Mouse (Mus musculus) kidney, postnatal 36 days (tissue): Measurements from ENCODE around the gene Rgs6.

Source experiments
- DNase-seq, 2 experiments: peaks; one replicate each; pipeline ENCODE4 v3.0.0; 2021 to 2022; ENCODE audit warnings: mixed read lengths in 2 of 2

The Rgs6 gene

DNA sequence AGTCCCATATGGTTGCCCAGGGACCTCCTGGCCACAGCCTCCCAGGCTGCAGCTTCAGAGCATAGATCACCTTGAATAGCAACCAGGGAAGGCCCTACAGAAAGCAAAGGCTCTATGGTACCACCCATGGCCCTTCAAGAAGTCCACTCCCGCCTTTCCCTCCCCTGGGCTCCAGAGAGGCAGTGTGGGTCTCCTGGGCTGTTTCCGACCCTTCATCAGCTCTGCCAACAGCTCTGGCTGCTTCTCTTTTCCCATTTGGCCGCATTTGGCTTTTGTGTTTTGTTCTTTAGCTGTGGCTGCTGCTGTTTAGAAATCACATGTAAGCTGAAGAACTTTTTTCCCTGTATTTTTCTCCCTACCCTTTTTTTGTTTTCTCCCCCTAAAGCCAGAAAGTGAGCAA is 548.9 kb downstream of the Rgs6 start:
- DNase-seq: no peak

DNA sequence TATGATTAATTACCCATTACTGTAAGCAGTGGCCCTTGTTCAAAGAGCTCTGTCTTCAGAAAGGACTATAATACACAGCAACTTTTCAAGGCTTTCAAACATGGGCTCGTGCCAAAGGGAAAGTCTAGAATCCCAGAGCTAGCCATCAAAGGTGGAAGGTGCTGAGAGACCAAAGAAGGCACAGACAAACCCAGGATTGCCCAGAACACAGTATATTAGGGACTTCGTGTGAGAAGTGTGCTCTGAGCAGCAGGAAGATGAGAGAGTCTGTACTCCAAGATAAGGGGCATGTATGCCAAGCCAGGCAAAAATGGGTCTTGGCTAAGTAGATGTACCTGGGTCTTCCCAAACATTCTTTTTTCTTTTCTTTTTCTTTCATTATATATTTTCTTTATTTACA is 553.1 kb downstream of the Rgs6 start:
- no peak for DNase-seq

DNA sequence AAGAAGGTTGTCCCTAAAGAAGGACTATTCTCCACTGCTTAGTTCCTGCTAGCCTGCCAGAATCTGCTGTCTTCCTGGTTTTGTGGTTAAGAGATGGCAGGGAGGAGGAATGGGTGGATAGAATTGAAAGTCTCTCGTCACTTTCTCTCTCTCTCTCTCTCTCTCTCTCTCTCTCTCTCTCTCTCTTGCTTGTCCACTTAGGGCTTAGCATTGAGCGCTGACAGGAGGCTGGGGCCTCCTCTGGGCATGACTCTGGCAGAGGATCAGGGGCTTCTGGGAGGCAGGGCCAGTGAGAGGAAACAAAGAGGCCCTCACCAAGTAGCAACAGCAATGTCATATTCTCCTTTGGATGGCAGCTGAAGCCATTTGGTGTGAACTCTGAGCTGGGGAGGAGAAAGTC is 554.4 kb downstream of the Rgs6 start:
- DNase-seq: no peak

DNA sequence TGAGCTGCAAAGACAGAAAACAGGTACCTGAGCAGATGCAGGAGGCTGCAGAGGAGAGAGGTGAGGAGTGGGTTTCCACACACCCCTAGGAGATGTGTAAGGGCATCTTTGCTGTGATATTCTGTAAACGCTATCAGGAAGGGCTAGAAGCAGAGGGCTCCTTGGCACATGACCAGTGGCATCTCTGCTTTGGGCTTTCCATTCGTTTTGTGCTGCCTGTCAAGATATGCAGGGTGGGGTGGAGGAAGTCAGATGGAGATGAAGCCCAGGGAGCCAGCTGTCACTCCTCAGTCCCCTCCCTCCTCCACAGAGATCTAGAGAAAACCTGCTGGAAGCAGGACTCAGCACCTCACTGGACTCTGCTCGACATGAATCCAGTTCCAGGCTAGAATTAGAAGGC is 555.0 kb downstream of the Rgs6 start:
- peak; percentile 13 to 31 for DNase-seq

DNA sequence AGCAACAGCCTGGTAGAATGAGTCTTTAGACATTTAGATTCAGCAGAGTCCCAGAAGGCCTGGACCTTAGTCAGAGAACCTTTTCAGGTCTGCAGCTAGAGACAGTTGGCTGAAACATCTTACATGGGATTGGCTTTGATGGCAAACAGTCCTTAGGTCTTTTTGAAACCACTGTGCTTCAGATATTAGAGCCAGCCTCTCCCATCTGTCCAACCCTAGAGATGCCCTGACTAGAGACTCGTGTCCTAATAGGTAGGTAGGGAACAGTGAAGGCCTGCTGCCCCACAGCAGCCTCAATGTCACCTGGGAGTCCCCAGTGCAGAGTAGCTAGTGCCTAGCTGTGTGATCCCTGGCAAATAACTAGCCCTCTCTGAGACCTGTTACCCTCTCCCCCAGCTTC is 555.5 kb downstream of the Rgs6 start:
- DNase-seq: no peak

DNA sequence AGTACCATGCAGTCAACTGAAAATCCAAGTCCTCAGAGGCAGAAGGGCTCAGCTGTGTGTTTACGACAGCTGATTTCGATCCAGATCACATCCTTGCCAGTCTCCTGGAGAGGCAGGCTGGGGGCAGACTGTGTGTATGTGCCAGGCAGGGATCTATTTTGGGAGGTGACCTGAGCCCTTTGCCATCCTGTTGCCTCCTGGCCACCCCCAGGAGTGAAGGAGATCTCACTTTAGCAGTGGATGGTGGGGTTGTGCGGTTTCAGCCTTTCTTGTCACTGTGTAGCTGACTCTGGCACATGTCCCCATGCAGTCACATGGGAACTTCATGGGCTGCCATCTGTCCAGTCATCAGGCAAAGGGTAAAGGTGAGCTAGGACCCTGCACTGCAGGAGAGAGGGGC is 557.0 kb downstream of the Rgs6 start:
- DNase-seq: no peak

DNA sequence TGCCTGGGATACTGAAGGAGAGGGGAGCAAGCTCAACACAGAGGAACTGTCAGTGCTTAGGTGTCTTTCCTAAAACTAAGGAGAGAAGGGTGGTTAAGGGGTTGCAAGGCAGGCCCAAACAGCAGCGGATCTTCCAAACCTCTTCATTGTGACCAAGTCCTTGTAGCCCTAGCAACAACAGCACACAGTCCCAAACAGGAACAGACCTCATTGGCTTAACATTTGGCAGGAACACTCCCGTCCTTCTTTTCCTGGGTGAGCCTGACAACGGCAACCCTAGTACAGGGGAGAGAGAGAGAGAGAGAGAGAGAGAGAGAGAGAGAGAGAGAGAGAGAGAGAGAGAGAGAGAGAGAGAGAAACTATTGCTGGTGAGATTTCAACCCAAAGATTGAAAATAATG is 557.8 kb downstream of the Rgs6 start:
- no peak for DNase-seq

DNA sequence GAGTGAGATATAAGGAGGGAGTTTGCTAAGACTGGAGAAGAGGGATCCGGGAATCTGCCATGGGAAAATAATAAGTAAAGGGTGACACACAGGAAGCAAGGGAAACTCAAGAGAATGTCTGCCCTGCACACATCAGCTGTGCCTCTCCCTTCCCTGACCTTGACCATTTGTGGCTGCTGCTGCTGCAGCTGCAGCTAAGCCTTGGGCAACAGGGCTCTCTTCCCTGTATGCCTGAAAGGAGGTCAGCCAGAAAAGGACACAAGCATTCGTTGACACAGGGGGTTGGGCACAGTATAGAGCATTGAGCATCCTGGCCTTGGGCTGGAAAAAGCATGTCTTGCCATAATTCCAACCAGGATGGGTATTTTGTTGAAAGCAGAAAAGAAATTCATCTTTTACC is 558.8 kb downstream of the Rgs6 start:
- no peak for DNase-seq

DNA sequence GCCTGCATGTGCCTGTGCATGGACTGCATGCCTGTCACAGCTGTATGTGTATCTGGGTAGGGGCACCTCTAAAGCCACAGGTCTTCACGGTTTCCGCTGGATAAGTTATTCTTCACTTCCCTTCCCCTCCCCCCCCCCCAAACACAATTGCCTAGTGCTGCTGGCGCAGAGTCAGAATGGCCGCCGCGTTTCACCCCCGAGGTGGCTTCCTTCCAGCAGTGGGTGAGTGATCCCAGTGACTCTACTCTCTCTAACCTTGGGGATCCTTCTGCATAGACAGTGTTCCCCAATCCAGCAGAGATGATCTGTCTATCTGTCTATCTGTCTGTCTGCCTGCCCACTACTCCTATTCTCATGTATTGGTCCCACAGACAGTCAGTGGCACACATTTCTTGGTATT is 561.9 kb downstream of the Rgs6 start:
- DNase-seq: no peak

DNA sequence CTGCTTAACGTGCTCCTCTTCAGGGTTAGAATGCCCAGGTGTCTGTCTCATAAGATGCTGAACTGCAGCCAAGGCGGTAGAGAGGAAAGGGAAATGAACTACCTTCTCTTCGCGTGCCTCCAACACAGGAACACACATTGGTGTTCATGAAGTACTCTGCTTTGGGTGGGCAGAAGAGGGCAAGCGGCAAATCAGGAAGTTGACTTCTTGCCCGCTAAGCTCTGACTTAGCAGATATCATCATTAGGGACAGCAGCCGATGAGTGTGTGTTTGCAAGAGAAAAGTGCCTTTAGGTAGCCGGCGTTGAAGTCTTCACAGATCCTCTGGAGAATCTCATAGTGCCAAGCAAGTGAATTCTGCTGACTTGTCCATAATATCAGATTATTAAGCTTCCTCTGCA is 562.7 kb downstream of the Rgs6 start:
- DNase-seq: no peak

DNA sequence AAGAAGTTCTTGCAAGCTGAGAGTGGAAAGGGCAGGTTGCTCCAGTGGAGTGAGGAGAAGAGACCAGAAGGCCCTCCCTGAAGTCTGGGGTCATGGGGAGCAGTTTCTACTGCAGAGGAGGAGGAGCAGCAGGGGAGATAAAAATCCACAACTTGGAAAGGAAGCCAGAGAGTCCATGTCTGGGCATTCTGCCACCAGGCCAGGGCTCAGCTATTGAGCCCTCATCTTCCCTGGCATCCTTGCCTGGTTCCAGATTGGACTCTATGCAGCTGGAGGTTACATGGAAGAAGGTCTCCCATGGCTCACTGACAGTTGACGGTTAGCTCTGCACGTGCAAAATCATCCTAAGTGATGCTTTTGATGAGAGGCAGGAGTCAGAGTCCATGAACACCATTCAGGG is 563.4 kb downstream of the Rgs6 start:
- DNase-seq: no peak

DNA sequence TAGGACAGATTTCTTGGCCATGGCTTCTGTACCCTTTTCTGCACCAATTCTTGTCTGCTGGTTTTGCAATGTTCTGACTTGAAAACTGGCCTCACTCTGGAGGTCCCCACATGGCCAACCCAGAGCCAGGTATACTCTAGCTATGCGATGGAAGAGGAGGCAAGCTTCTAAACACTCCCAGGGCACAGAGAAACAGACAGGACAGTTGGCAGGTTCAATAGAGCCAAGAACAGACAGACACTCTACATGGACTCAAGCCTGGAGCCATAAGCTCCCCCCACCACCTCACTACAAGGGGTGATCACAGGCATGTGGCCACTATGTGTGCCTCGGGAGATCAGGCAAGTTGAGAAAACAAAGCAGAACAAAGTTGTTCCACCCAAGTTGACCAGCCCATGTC is 572.1 kb downstream of the Rgs6 start:
- DNase-seq: no peak

DNA sequence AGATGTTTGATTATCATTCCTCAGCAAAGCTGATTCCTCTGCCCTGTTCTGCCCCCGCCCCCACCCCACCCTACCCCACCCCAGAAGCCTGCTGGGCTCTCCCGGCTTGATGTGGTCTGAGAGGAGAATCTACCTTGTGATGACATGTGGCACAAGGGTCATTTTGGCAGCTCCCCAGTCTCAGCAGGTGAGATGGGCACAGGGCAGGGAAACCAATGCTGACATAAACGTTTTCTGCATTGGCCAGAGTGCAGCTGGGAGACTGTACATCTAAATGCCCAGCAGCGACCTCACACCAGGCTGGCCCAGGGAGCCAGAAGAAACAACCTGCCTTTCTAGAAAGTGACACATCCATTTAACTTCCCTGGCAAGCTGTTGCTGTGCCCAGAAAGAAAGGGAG is 572.6 kb downstream of the Rgs6 start:
- no peak for DNase-seq

DNA sequence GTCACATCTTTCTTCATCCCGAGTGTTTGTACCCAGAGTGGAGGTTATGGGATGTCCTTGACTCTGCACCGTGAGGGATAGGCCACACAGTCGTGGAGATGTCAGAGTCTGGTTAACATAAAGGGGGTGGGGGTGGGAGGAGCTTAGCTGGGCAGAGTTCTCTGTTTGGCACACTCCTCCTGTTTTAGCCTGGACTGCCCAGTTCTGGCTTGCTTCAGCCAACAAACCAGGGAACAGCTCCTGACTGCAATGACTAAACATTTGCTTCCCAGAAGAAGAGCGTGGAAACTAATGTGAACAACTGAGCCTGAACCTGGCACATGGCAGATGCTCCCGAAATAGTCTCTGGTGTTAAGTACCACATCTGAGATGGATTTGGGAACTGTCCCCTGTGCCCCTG is 575.6 kb downstream of the Rgs6 start:
- DNase-seq: no peak

DNA sequence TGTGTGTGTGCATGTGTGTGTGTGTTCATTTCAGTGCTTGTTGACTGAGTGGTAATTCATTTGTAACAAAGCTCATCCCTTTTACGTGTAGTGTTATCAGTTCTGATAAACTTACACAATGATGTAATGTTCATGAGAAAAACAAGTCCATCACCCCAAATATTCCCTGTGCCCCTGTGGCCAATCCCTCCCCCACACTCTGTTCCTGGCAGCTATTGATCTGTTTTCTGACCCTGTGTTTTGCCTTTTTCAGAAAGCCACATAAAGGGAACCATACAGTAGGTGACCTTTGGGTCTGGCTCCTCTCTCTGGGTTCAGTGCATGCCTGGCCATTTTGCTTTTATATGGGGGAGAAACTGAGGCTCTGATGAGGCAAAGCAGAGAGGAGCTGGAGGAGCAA is 577.0 kb downstream of the Rgs6 start:
- DNase-seq: no peak

DNA sequence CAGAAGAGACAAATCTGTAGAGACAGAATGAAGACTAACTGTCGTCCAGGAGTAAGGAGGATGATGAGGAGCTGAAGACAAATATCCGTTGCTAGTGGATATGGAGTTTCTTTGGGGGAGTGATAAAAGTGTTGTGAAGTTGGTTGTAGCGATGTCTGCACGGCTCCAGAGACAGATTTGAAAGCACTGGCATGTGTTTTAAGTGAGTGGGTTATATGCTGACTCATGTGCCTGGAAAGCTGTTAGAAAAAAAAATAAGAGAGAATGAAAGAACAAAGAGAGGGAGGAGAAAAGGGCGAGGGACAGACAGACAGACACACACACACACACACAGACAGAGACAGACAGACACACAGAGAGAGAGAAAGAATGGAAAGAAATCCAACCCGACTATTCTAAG is 580.2 kb downstream of the Rgs6 start:
- DNase-seq: no peak

DNA sequence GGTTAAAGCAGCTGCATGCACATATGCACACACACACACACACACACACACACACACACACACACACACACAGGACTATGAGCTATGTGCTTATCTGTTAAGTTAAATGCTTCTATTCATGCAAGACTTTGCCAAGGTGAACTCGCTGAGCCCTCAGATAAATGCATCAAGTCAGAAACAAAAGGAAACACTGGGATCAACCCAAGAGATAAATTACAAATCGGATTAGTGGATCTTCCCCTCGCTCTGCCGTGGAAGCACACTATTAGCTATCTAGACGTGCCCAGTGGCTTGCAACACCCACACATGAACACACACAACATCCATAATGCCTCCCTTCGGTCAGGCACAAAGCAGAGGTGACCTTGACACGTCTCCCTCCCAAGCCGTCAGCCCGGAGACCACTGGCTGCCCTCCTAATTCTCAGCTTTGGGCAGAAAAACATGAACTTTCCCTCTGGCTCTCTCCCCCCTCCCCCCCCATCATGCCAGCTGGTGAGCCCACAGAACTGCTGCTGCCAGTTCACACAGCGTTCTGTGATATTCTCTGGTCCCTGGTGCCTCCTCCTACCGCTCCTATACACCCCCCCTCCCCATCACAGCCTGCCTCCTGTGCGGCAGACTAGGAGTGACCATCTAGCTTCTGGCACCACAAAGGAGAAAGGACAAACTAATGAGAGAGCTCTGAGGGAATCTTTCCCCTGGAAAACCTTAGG is 581.6 kb downstream of the Rgs6 start:
- no peak for DNase-seq

DNA sequence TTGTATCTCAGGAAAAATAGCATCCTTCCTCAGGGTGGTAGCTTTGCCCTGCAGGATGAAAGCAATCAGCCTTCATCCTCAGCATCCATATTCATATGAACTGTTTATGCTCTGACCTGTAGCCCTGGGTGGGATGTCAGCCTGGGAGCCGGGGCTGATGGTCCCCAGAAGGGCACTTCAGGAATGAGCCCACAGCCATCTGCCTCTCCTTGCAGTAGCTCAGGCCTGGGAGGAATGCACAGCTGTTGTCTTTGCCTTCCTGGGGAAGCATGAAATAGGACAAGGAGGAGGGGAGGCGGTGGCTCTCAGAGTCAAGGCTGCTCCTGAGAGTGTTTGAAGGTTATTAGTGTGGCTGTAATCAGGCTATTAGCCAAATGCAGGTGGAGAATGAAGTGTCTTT is 590.7 kb downstream of the Rgs6 start:
- DNase-seq: no peak

DNA sequence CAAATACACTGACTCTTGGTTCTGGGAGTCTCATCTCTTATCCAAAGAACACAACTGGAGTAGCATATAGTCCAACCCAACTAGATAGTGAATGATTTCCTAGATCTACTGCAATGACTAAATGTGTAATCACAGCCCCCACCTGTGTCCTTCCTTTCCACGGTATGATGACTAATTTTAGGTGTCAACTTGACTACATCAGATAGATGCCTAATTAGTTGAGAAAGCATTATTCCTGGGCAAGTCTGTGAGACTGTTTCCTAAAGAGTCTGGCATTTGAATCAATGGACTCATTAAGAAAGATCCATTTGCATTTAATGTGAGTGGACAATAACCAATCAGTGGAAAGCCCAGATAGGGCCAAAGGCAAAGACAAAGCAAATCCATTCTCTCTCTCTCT is 591.8 kb downstream of the Rgs6 start:
- DNase-seq: no peak

DNA sequence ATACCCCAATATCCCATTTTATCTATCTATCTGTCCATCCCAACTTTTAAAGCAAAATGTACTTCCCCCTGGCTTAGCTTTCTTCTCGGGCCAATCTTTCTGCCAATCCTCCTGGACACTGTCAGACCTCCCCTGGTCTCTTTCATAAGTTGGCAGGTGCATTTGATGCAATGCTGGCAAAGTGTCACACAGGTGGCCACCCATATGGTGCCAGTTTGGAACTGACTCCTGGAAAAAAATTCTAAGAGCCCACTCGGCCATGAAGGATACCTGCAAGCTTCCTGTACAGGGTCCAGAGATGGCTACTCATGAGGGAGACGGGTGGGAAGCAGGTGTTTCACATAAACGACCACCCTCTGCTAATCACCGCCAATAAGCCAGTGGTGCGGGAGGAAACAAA is 592.5 kb downstream of the Rgs6 start:
- DNase-seq: no peak

DNA sequence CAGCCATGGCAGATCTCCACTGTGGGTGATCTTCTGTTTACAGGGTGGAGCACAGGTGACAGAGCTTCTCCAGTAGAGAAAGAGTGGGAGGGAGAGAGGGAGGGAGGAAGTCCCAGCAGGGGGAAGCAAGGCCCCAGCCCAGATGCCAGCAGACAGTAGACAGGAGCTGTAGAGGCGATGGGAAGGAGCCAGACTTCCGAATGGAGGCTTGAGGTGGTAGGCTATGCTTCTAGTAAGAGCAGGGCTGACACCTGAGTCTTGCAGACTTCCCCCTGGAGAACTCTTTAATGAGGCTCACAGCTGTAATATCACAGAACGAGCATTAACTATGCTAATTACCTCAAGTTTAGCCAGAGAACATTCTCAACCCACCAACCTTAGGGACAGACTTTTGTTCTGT is 613.6 kb downstream of the Rgs6 start:
- DNase-seq: no peak

DNA sequence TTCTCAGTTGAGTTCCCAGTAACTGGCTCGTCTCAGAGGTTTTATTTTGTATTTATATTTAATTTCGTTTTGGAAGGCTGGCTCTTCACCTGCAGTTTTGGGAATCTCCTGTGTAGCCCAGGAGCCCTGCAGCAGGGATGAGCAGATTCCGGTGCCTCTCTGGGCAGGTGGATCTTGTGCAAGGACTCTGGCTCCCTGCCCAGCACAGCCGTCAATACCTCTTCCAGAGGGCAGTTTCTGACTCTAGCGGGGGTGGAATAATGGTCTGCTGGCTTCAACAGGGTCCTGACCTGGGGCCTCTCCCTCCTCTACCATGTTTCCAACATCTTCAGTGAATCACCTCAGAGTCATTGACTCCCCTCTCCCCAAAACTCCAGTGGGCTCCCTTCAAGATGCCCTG is 616.3 kb downstream of the Rgs6 start:
- DNase-seq: peak in 1 of 2 experiments; percentile 18

DNA sequence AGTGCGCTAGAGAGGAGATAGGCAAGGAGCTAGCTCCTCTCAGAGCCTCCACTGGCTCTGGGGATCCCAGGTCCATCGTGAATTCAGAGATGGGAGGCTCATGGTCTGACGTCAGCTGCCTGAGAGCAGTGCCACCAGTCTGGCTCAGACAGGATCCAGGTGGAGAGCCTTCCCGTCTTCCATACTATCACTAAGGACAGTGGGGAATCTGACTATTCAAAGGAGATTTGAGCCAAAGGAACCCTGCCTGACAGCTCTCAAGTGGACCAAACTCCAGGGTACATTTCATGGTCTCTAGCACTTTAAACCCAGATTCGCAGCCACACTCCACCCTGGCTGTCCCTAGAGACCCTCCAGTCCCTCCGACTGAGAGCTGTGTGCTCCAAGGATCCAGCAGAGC is 618.8 kb downstream of the Rgs6 start:
- DNase-seq: no peak

DNA sequence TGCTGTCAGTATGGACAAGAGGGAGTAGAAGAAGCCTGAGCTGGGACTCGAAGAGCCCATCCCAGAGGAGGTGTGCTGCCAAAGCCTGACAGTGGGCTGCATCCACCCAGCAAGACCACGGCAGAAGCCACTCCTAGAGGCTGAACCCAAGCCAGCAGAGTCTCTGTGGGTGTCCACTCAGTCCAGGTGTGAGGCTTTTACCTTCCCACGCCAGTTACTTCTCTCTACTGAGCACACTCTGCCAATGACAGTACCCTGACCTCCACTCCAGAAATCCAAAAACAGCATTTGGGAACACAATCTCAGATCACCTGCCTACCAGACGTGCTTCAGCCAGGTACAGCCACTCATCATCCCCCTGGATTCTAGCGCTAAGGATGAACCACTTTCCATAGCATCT is 619.4 kb downstream of the Rgs6 start:
- DNase-seq: no peak

DNA sequence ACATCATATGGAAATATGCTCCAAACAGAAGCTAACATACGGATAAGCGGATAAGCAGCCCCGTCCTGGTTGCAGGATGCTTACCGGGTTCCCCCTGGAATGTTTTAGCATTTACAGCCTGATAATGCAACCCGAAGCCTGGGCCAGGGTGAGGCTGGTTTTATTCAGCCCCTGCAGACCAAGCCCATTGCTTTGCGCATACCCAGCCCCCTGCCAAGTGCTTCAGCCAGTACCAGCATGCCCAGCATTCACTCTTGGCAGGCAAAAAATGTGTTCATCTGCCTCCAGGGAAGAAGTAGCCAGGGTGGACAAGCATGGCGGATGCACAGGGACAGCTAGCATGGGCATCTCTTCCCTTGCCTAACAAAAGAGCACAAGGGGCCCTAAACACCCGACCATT is 619.9 kb downstream of the Rgs6 start:
- DNase-seq: no peak

DNA sequence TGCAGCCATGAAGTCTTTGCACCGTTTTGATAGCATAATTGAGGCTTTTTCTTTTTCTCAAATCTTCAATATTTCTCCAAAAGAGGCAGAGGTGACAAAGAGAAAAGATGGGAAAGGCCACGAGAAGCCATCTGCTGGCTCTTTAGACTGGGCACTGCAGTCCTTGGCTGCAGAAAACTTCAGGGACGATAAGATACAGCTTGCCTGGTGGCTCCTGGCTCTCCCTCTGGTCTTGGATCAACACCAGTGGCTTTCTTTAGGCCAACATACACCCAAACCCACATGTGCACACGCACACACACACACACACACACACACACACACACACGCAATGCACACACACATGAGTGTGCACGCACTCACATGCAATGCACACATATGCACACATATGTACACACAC is 620.7 kb downstream of the Rgs6 start:
- no peak for DNase-seq
